Mouse (Mus musculus) left cerebral cortex, adult 8-10 months (tissue): Measurements from ENCODE around the gene Dgcr8. TPM values are rescaled to one million over a fixed set of nuclear protein-coding genes. Genes with fewer than 3 reads are reported as not detected.
"Not testable (repeated sequence)": the region's sequence is repeated elsewhere in the genome, so short reads cannot be mapped to it uniquely, and the experiment has no call there.

Experiments used
- DNase-seq, 2 experiments: peaks; one replicate each; pipeline ENCODE4 v3.0.0; 2022; ENCODE audit warnings: low spot score in 2 of 2
- total RNA-seq, 4 experiments: library from RNA; stranded (reverse); gene quantifications; 2 replicates each; pipeline ENCODE4 v1.2.4; 2022

The Dgcr8 gene
- total RNA-seq: 10 to 100 TPM; 35.5 to 42.7 (median 39.4) TPM

- peak; percentile 93 to 98 for DNase-seq
Measured at GRCm38 (mm10) chr16:18289067-18289588, at the start of gene Dgcr8. Gene Dgcr8 (minus strand): TSS chr16:18289246.

- no peak for DNase-seq
Measured at GRCm38 (mm10) chr16:18337261-18337660, 48.2 kb upstream of the Dgcr8 start.

DNA sequence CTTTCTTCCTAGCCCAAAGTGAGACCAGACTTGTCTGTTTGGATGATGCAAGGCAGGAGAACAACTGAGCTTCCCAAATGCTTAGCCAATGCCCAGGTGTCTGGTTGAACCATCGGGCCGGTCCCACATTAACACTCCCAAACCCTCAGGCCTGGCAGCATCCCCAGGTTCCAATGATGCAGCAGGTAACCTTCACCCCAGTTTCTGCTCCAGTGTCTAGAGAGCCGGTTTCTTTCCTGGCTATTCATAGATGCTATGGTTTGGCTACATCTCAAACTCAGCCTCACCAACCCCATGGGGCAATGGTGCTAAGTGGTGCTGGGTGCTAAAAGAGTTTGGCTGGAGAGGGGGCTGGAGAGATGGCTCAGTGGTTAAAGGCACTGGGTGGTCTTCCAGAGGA lies 46.9 kb upstream of the Dgcr8 start:
- no peak for DNase-seq

DNA sequence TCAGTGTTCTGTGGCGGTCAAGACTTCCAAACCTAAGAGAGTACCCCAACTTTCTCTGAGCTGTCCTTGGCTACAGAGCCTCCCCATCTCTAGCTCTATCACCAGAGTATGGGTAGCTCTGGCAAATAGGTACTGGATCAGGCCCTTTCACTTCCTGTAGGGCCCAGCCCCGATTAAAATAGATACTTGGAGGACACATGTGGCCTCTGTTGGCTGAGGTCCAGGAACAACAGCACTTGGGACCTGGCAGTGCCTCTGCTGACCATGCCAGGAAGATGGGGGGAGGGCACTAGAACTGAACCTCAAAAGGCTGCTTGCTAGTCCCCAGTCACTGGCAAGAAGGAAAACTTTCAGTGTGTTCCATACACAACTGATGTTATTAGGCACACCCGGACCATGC lies 44.9 kb upstream of the Dgcr8 start:
- no peak for DNase-seq

DNA sequence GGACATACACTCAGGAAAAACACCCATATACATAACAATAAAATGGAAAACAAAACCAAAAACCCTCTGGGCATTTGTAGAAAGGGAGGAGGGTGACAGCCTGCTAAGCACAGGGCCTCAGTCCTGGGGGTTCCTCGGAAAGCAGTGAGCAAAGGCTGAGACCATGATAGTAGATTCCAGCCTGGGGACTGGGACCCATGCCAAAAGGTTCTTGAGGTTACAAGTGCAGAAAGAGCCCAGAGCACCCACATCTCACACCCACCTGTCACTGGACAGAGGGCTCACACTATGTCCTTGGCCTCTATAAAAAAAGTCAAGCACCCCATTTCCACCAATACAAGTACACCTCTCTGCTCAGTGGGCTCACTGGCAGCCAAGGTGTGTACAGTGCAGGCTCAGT lies 39.5 kb upstream of the Dgcr8 start:
- DNase-seq: no peak

- no peak for DNase-seq
Measured at GRCm38 (mm10) chr16:18327936-18328335, 38.9 kb upstream of the Dgcr8 start.

- DNase-seq: no peak
Measured at GRCm38 (mm10) chr16:18325741-18326140, 36.7 kb upstream of the Dgcr8 start.

DNA sequence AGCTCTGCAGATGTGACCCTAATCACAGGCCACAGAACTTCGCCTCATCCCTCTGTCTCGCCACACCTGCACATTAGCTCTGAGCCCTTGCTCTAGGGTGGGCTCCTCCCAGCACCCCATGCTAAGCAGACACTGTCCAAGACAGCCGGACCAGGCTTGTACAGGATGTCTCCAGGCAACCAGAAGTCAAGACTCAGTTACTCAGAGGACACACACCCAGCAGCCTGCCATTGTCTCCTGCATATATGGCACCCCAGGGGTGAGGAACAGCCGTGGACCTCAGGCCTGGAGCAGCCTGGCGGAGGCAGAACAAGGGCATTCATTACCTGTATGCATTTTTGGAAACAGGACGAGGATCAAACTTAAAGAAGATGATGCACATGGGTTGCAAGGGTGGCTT lies 35.0 kb upstream of the Dgcr8 start:
- no peak for DNase-seq

GRCm38 (mm10) chr16:18323460-18323859 lies 34.4 kb upstream of the Dgcr8 start:
- DNase-seq: no peak

DNA sequence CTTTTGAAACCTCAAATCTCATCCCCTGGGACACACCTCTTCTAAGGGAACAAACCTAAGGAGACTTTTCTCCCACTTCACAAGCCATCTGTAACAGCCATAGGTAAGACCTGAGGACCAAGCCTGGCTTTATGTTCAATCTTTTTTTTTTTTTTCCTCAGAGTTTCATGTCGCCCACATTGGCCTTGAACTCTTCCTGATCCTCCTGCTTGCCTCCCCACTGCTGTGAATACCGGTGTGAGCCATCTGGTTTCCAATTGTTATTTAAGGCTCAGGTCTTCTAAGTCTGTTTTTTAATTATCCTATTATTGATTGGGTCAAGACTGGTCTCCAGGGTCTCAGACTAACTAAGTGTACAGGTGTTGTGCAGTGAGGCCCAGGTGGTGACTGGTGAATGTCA lies 32.4 kb upstream of the Dgcr8 start:
- DNase-seq: no peak

- DNase-seq: no peak
Measured at GRCm38 (mm10) chr16:18318992-18319391, 29.9 kb upstream of the Dgcr8 start.

DNA sequence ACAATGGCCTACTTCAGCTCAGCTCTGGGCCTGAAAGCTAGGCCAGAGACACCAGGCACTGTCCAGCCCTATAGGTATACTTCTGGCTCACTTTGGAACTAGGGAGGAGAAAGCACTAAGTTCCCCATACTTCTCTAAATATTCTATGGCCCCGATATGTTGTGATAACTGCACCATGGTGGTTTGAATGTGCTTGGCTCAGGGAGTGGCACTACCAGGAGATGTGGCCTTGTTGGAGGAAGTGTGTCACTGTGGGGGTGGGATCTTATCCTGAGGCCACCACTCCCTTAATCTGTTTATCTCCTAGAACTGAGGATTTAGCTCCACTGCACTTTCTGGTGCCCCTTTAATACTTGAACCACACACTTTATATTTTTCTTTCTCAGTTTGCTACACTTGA lies 19.1 kb upstream of the Dgcr8 start:
- DNase-seq: no peak

DNA sequence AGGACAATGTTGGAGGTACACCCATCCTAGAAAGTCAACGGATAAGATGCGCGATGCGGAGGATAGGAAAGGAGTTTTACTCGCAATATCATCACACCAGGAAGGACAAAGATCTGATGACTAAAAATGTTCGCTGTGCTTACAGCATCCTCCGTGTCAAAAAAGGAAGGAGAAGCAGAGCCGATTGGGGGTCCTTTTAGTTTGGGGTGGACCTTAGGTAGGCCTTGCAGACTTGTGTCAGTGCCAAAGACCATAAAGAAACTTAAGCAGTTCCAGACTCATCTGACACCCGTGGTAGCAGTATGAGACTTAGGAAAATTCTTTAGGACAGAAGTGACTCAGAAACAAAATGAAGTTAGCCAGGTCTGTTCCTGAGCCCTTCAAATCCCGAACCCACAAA lies 568 bp upstream of the Dgcr8 start:
- DNase-seq: not testable (repeated sequence)

- DNase-seq: peak in 1 of 2 experiments; percentile 48
Measured at GRCm38 (mm10) chr16:18288581-18289061, 425 bp downstream of the Dgcr8 start.

- DNase-seq: no peak
Measured at GRCm38 (mm10) chr16:18288166-18288565, 880 bp downstream of the Dgcr8 start.

DNA sequence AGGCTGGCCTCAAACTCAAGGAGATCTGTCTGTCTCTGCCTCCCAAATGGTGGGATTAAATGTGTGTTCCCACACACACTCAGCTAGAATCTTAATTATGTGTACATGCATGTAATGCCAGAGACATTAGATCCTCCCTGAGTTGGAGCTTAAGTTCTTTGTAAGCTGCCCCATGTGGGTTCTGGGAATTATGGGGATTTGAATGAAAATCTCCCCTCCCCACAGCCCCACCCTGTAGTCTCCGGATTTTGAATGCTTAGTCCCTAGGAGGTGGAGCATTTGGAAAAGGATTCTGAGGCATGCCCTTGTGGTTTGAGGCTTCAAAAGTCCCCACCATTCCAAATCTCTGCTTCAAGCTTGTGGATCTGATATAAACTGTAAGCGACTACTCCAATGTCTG lies 13.9 kb downstream of the Dgcr8 start:
- DNase-seq: no peak

- DNase-seq: no peak
Measured at GRCm38 (mm10) chr16:18268182-18268581, 20.9 kb downstream of the Dgcr8 start.

DNA sequence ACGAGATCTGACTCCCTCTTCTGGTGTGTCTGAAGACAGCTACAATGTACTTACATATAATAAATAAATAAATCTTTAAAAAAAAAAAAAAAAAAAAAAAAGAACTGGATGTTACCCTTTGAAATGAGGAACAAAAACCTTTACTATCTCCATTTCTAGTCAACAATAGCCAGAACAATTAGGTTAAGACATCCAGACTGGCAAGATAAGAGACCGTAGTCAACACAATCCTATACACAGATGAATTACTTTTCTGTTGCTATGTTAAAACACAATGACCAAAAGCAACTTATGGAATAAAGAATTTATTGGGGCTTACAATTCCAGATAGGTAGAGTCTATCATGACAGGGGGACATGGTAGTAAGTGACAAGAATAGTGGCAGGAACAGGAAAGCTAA lies 24.0 kb downstream of the Dgcr8 start:
- no peak for DNase-seq

DNA sequence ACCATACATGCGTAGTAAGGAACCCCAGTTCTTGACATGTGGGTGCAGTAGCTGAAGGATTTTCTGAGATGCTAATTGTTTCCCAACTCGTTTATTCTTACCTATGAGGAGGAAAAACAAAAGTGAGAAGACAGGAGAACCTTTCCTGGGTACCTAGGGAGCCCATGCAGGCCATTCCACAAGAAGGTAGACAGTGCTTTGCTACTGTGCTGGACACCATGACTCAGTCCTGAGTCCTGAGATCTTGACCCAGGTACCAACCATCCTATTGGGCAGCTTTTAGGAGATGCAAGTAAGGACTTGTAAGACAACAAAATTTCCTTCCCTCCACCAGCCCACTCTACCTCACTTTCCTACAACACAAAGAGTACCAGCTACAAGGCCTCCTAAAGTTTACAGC lies 30.8 kb downstream of the Dgcr8 start, which contains the start of gene Gm49776:
TSS of gene Gm49776 (minus strand) at position 101 of the 400 bp plus-strand sequence.
- no peak for DNase-seq

GRCm38 (mm10) chr16:18253866-18254265 lies 35.2 kb downstream of the Dgcr8 start:
- DNase-seq: no peak

- DNase-seq: no peak
Measured at GRCm38 (mm10) chr16:18252736-18253135, 36.3 kb downstream of the Dgcr8 start.

DNA sequence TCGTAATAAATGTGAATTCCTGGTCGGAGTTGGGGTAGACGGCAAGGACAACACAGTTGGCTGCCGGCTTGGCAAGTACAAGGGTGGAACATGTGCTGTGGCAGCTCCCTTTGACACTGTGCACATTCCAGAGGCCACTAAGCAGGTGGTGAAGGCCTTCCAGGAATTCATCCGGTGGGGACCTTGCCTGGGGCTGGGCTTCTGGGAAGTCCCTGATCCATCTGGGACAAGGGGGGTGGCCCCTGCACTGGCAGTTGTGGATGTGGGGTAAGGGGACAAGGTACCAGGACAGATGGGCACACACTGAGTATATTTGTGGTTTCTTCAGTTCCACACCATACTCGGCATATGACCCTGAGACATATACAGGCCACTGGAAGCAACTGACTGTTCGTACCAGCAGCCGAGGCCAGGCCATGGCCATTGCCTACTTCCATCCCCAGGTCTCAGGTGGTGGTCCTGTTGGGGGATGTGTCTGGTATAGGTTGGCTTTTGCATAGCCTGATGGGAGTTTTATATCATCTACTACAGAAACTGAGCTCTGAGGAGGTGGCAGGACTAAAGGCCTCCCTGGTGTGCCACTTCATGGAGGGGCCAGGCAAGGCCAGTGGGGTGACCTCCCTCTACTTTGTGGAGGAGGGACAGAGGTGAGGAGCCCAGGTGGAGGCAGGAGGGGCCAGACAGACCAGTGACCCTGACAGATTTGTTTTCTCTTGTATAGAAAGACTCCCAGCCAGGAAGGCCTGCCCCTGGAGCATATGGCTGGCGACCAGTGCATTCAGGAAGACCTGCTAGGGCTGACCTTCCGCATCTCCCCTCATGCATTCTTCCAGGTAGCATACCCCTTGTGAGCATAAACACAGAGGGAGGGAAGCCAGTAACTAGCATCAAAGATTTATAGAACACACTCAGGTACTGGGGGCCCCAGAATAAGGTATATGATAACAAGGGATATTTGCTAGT lies 37.9 kb downstream of the Dgcr8 start:
- no peak for DNase-seq

DNA sequence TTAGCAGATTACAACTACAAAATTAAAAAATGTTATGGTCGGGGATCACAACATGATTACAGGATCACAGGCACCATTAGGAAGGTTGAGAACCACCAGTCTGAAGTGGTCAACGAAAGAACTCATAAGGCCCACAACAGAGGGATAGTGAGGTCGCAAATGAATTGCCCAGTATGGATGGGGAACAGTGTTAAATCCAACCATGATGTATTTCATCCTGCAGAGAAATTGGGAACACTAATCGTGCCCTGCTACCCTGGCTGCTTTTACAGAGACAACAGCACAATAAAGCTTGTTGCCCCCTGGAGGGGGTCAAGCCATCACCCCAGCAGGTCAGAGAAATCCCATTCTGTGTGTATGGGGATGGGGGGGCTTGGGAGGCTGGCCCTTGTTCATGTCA lies 38.8 kb downstream of the Dgcr8 start:
- no peak for DNase-seq
